Mouse (Mus musculus): ENCODE measurements around the gene Zfp119b. TPM values are rescaled to one million over a fixed set of nuclear protein-coding genes. Genes with fewer than 3 reads are reported as not detected.

Zfp119b gene
- total and polyA plus RNA-seq, 2 experiments from 2014 or later, result 4.3 to 5.6 TPM

DNA sequence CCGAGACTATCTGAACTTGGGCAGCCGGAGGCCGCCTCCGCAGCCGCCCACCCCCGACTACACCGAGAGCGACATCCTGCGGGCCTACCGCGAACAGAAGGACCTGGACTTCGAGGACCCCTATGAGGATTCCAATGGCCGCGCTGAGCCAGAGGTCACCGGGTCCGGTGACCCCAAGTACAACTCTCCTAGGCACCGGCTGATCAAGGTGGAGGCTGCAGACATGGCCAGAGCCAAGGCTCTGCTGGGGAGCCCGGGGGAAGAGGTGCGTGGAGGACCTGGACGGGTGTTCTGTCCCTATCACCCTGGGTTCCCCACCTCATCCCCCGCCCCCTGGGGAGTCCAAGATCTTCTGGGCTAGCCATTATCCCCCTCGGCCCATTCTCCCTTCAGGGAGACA, 22.2 kb upstream of the Zfp119b start:
- H3K9me3 ChIP-seq (ENCODE audit: low read length), result no peaks in the 10 kb centered on the region
- no peak for TF ChIP-seq CTCF (IDR thresholded peaks at IDR 0.05; ENCODE audit: low read depth)
- peak overlapping the region; percentile 76 for H3K9ac ChIP-seq (replicated peaks; ENCODE audit: low read length)
- peaks cover 25% of the 10 kb centered on the region for H3K4me1 ChIP-seq (ENCODE audit: insufficient read depth, low read length)
- WGBS, result 24% methylated on average over 22 of the region's 22 CpGs
- H3K4me3 ChIP-seq (ENCODE audit: low read length), result peak overlapping the region; percentile 59
- peaks cover 5% of the 10 kb centered on the region for H3K36me3 ChIP-seq (ENCODE audit: insufficient read depth, low read length)
- H3K4me2 ChIP-seq (ENCODE audit: low read depth, low read length), result peak overlapping the region; percentile 90
- H3K27ac ChIP-seq, result peak overlapping the region; percentile 76; the same call in 1 of the 2 replicates
- no peaks in the 10 kb centered on the region for H3K27me3 ChIP-seq (ENCODE audit: insufficient read depth, low read length)
- DNase-seq (ENCODE audit: low spot score) (no peak), ATAC-seq (no peak)

DNA sequence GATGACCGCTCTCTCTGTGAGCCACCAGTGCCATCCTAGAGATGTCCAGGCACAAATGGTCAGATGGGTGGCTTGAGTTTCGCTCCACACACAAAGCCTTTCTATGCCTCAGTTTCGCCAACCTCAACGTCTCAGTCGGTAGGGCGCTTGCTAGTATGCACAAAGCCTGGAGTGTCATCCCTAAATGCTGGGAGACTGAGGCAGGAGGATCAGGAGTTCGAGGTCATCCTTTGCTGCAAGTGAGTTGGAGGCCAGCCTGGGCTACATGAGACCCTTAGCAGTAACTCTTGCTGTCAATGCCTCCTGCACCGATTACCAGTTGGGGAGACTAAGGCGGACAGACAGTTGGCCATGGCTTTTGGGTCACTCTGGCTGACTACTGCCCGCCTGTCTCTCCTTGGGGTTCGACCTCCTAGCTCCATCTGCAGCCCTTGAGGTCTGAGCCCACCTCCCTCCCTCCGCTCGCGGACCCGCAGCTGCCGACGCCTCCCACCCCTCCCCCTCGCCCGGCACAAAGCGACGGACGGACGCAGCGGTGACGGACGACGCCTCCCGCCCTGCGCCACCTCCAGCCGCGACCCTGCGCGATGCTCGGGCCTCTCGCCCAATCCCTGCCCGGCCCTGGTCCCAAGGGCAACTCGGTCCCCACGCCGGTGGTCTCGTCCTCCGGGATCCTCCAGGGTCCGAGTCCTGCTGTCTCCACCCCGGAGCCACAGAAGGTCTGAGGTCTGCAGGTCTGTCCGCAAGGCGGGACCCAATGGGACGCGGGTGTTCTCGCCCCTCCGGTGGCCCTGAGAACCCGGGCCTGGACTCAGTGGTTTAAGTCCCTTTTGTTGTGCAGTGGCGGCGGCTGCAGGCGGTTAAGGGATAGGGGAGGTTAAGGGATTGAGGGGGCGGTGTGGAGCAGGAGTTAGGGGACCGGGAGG, 20.9 kb upstream of the Zfp119b start, which contains the start of gene Shd:
TSS of gene Shd (plus strand) at position 502 of the 926 bp plus-strand sequence.
- 8% methylated on average over 49 of the region's 55 CpGs for WGBS
- H3K4me3 ChIP-seq (ENCODE audit: low read length), result peak within 1 kb of the TSS; percentile 59
- H3K27ac ChIP-seq, result peak within 1 kb of the TSS; percentile 76
- peaks cover 10% of the 10 kb centered on the region for H3K36me3 ChIP-seq (ENCODE audit: insufficient read depth, low read length)
- no peaks in the 10 kb centered on the region for H3K27me3 ChIP-seq (ENCODE audit: insufficient read depth, low read length)
- TF ChIP-seq CTCF (IDR thresholded peaks at IDR 0.05; ENCODE audit: low read depth), result peak; percentile 24; the same call in 1 of the 2 replicates
- peak within 1 kb of the TSS; percentile 90 for H3K4me2 ChIP-seq (ENCODE audit: low read depth, low read length)
- H3K9ac ChIP-seq (replicated peaks; ENCODE audit: low read length), result peak within 1 kb of the TSS; percentile 76
- H3K4me1 ChIP-seq (ENCODE audit: insufficient read depth, low read length), result peaks cover 25% of the 10 kb centered on the region
- no peaks in the 10 kb centered on the region for H3K9me3 ChIP-seq (ENCODE audit: low read length)
- DNase-seq (ENCODE audit: low spot score), result peak; percentile 80
- ATAC-seq, result peak; percentile 62

GRCm38 (mm10) chr17:55969560-55969959, 20.3 kb upstream of the Zfp119b start:
- H3K27me3 ChIP-seq (ENCODE audit: insufficient read depth, low read length), result no peaks in the 10 kb centered on the region
- H3K4me2 ChIP-seq (ENCODE audit: low read depth, low read length), result peak overlapping the region; percentile 90
- TF ChIP-seq CTCF (IDR thresholded peaks at IDR 0.05; ENCODE audit: low read depth), result no peak
- DNase-seq (ENCODE audit: low spot score), result peak; percentile 92
- H3K36me3 ChIP-seq (ENCODE audit: insufficient read depth, low read length), result peaks cover 16% of the 10 kb centered on the region
- peak overlapping the region; percentile 76; the same call in 1 of the 2 replicates for H3K9ac ChIP-seq (replicated peaks; ENCODE audit: low read length)
- peak; percentile 78 for ATAC-seq
- peaks cover 25% of the 10 kb centered on the region for H3K4me1 ChIP-seq (ENCODE audit: insufficient read depth, low read length)
- H3K4me3 ChIP-seq (ENCODE audit: low read length), result no peak overlapping the region
- WGBS, result 7% methylated on average over 14 of the region's 14 CpGs
- H3K27ac ChIP-seq, result peak overlapping the region; percentile 76
- no peaks in the 10 kb centered on the region for H3K9me3 ChIP-seq (ENCODE audit: low read length)

- Histone ChIP-seq H3K9me3 (ENCODE audit: low read length) (no peaks in the 10 kb centered on the region), H3K36me3 (ENCODE audit: insufficient read depth, low read length) (peaks cover 19% of the 10 kb centered on the region), H3K27ac (peak overlapping the region; percentile 76; the same call in 1 of the 2 replicates), H3K4me1 (ENCODE audit: insufficient read depth, low read length) (peaks cover 25% of the 10 kb centered on the region), H3K4me2 (ENCODE audit: low read depth, low read length) (no peak overlapping the region), H3K4me3 (ENCODE audit: low read length) (no peak overlapping the region), H3K9ac (replicated peaks; ENCODE audit: low read length) (no peak overlapping the region), H3K27me3 (ENCODE audit: insufficient read depth, low read length) (no peaks in the 10 kb centered on the region)
- ATAC-seq (no peak), DNase-seq (ENCODE audit: low spot score) (peak; percentile 27)
- no peak for TF ChIP-seq CTCF (IDR thresholded peaks at IDR 0.05; ENCODE audit: low read depth)
- 45% methylated on average over 7 of the region's 7 CpGs for WGBS
Observed at GRCm38 (mm10) chr17:55968210-55968609, 18.9 kb upstream of the Zfp119b start.

DNA sequence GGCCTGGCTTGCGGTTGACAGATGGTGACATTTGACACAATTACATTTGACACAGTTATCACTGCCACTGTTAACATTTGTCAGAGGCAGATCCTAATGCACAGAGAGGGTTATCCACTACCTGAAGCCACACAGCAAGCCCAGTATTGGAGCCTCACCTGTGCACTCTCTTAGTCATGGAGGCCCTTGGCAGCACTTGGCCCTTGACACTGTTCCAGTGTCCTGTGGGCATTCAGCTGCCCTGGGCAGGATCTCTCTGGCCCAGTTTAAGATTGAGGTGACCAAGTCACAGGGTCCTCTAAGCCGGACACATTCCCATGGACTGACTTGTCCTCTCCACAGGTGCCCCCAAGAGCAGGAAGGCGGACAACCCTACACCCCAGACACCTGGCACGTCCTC, 17.9 kb upstream of the Zfp119b start:
- no peak for TF ChIP-seq CTCF (IDR thresholded peaks at IDR 0.05; ENCODE audit: low read depth)
- ATAC-seq (no peak), DNase-seq (ENCODE audit: low spot score) (no peak)
- H3K9me3 ChIP-seq (ENCODE audit: low read length), result no peaks in the 10 kb centered on the region
- H3K4me2 ChIP-seq (ENCODE audit: low read depth, low read length), result no peak overlapping the region
- peaks cover 19% of the 10 kb centered on the region for H3K36me3 ChIP-seq (ENCODE audit: insufficient read depth, low read length)
- no peak overlapping the region for H3K9ac ChIP-seq (replicated peaks; ENCODE audit: low read length)
- no peak overlapping the region for H3K4me3 ChIP-seq (ENCODE audit: low read length)
- H3K4me1 ChIP-seq (ENCODE audit: insufficient read depth, low read length), result peaks cover 25% of the 10 kb centered on the region
- H3K27me3 ChIP-seq (ENCODE audit: insufficient read depth, low read length), result no peaks in the 10 kb centered on the region
- no peak overlapping the region for H3K27ac ChIP-seq
- WGBS, result 89% methylated on average over 4 of the region's 4 CpGs

DNA sequence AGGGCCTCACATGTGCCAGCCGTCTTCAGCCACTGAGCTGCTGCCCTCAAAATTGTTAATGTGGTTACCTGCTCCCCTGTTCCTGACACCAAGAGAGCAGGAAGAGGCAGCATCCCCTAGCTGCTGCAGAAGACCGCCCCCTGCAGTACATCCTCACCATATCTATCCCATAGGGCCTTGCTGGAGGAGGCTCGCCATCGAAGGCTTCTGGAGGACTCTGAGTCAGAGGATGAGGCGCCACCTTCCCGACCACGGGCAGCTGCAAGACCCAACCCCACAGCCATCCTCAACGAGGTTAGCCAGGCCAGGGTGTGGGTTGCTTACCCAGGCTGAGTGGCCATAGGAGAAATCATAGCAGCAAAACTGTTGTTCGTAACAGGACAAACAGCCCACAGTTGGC, 15.7 kb upstream of the Zfp119b start:
- Histone ChIP-seq H3K9me3 (ENCODE audit: low read length) (no peaks in the 10 kb centered on the region), H3K4me3 (ENCODE audit: low read length) (no peak overlapping the region), H3K27me3 (ENCODE audit: insufficient read depth, low read length) (no peaks in the 10 kb centered on the region), H3K27ac (no peak overlapping the region), H3K36me3 (ENCODE audit: insufficient read depth, low read length) (peaks cover 19% of the 10 kb centered on the region), H3K9ac (replicated peaks; ENCODE audit: low read length) (no peak overlapping the region), H3K4me1 (ENCODE audit: insufficient read depth, low read length) (peaks cover 10% of the 10 kb centered on the region; the same call in 1 of the 2 replicates), H3K4me2 (ENCODE audit: low read depth, low read length) (no peak overlapping the region)
- 81% methylated on average over 9 of the region's 9 CpGs for WGBS
- TF ChIP-seq CTCF (IDR thresholded peaks at IDR 0.05; ENCODE audit: low read depth), result no peak; the same call in 1 of the 2 replicates
- ATAC-seq (no peak), DNase-seq (ENCODE audit: low spot score) (no peak)
